Mouse (Mus musculus) neural tube, embryonic 15.5 days (tissue): Measurements from ENCODE around the gene Rom1. TPM values are rescaled to one million over a fixed set of nuclear protein-coding genes. Genes with fewer than 3 reads are reported as not detected.
"Not testable (repeated sequence)": the region's sequence is repeated elsewhere in the genome, so short reads cannot be mapped to it uniquely, and the experiment has no call there.

Source experiments
- ATAC-seq: fragments of 200-750 bp; cut with Nextera tagmentation; 2 replicates; pipeline ENCODE4 v1.8.0; 2017; ENCODE audit warnings: mild to moderate bottlenecking, moderate TSS enrichment, moderate library complexity; ENCODE audit not compliant: low FRiP score
- H3K27ac ChIP-seq: fragments of 300-500 bp; sonication (generic); replicated peaks from 2 replicates; pipeline ENCODE4 v1.5.1; 2015; ENCODE audit warnings: mild to moderate bottlenecking, inconsistent platforms
- H3K27me3 ChIP-seq: fragments of 300-500 bp; sonication (generic); replicated peaks from 2 replicates; pipeline ENCODE4 v1.6.1; 2015; ENCODE audit warnings: inconsistent platforms
- H3K36me3 ChIP-seq: fragments of 300-500 bp; sonication (generic); 2 replicates; pipeline ENCODE4 v1.6.1; 2015; ENCODE audit warnings: inconsistent platforms
- H3K4me1 ChIP-seq: fragments of 300-500 bp; sonication (generic); 2 replicates; pipeline ENCODE4 v1.6.1; 2015; ENCODE audit warnings: inconsistent platforms
- H3K4me2 ChIP-seq: fragments of 300-500 bp; sonication (generic); 2 replicates; pipeline ENCODE4 v1.6.1; 2015; ENCODE audit warnings: inconsistent platforms, mild to moderate bottlenecking, moderate library complexity
- H3K4me3 ChIP-seq: fragments of 300-500 bp; sonication (generic); replicated peaks from 2 replicates; pipeline ENCODE4 v1.5.1; 2015; ENCODE audit warnings: mild to moderate bottlenecking, inconsistent platforms
- H3K9ac ChIP-seq: fragments of 300-500 bp; sonication (generic); replicated peaks from 2 replicates; pipeline ENCODE4 v1.6.1; 2015; ENCODE audit warnings: mild to moderate bottlenecking, inconsistent platforms
- H3K9me3 ChIP-seq: fragments of 300-500 bp; sonication (generic); replicated peaks from 2 replicates; pipeline ENCODE4 v1.6.1; 2016; ENCODE audit warnings: inconsistent platforms
- WGBS: fragments of 180-500 bp; shearing (Covaris S2); methylation state at CpG from one replicate; pipeline ENCODE4 v1.1.7; 2015; ENCODE audit warnings: mixed read lengths; 5-methylcytosine and 5-hydroxymethylcytosine counted together
- polyA plus RNA-seq: library from polyadenylated mRNA; unstranded; fragments of >200 nt; fragmentation: Nextera tagmentation; extraction: Ambion mirVana; gene quantifications from 2 replicates; pipeline ENCODE4 v1.2.1, GENCODE M21; 2015

Rom1 gene
- polyA plus RNA-seq, 1 experiment from 2014 or later, result 3.0 TPM

DNA sequence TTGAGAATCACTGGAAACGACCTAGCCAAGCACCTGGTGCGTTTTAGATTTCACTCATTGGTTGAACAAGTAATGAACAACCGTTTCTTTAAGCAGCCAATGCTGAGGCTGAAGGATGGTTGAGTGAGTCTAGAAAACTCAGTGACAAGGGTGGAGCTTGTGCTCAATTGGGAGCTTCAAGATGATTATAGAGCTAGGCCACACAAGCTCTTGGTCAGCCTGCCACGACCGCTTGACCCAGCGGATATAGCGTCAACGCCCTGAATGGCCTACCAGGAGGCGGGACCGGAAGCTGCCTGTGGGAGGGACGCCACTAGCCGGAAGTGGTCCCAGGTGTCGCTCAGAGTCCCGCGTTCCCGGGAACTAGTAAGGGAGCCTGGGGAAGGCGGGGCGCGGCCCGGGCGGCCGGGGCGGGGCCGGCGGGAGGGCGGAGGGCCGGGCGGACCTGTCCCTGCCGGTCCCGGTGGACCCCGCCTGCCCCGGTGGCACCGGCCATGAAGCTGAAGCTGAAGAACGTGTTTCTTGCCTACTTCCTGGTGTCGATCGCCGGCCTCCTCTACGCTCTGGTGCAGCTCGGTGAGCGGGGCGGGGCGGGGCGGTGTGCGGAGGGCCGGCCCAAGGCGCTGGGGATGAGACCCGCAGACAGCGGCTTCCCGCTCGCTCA, 9.0 kb downstream of the Rom1 start, which contains the start of gene B3gat3:
Gene B3gat3, plus strand, starts transcription at position 302 of the 664 bp plus-strand sequence.
- peak within 1 kb of the TSS; percentile 67 for H3K4me2 ChIP-seq
- H3K27ac ChIP-seq, result peak within 1 kb of the TSS; percentile 90
- peaks cover 25% of the 10 kb centered on the region for H3K36me3 ChIP-seq
- H3K4me3 ChIP-seq, result peak within 1 kb of the TSS; percentile 66
- peak within 1 kb of the TSS; percentile 64 for H3K9ac ChIP-seq
- no peaks in the 10 kb centered on the region for H3K27me3 ChIP-seq
- H3K4me1 ChIP-seq, result peaks cover 18% of the 10 kb centered on the region
- H3K9me3 ChIP-seq, result no peaks in the 10 kb centered on the region
- WGBS, result 1% methylated on average over 50 of the region's 50 CpGs
- ATAC-seq, result peak; percentile 97

DNA sequence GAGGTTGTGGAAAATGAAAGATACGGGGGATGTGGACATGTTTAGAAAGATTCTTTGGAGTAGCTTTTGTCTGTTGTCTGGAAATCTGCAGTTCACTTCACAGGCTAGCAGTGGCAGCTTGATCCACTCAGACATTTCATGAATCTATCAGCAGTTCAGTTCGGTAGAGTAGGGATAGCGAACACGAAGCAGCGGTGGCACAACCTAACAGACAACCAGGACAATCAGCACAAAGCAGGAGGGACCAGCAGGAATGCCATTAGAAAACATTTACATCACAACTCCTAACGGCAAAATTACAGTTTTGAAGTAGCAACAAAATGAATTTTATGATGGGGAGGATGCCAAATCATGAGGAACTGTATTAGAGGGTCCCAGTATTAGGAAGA, 9.5 kb downstream of the Rom1 start:
- peak overlapping the region; percentile 66 for H3K4me3 ChIP-seq
- peak overlapping the region; percentile 67 for H3K4me2 ChIP-seq
- 51% methylated on average over 6 of the region's 6 CpGs for WGBS
- H3K9ac ChIP-seq, result peak overlapping the region; percentile 64
- peaks cover 30% of the 10 kb centered on the region for H3K36me3 ChIP-seq
- no peaks in the 10 kb centered on the region for H3K9me3 ChIP-seq
- H3K27ac ChIP-seq, result peak overlapping the region; percentile 90
- H3K27me3 ChIP-seq, result no peaks in the 10 kb centered on the region
- ATAC-seq, result 0 out of 2 replicates have a peak, but pooled peaks have one; percentile 2
- H3K4me1 ChIP-seq, result peaks cover 18% of the 10 kb centered on the region

DNA sequence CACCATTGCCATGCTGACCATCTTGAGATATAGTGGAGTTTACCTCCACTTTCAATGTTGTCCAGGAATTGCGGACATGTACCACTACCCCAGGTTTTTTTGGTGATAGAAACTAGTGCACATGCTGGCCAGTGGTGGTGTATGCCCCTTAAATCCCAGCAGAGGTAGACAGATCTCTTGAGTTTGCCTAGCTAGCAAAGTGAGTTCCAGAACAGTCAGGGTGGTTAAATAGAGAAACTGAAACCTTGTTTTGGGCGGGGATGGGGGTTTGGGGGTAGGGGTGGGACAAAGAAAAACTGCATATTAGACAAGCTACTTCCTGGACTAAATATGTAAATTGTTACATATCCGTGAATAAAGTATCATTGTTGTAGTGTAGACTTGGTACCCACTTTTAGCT, 10.2 kb downstream of the Rom1 start:
- WGBS, result 90% methylated on average over 3 of the region's 3 CpGs
- H3K9me3 ChIP-seq, result no peaks in the 10 kb centered on the region
- ATAC-seq, result no peak
- H3K27ac ChIP-seq, result no peak overlapping the region
- no peak overlapping the region for H3K9ac ChIP-seq
- no peaks in the 10 kb centered on the region for H3K27me3 ChIP-seq
- H3K4me3 ChIP-seq, result no peak overlapping the region
- peaks cover 18% of the 10 kb centered on the region for H3K4me1 ChIP-seq
- peaks cover 37% of the 10 kb centered on the region for H3K36me3 ChIP-seq
- no peak overlapping the region for H3K4me2 ChIP-seq

DNA sequence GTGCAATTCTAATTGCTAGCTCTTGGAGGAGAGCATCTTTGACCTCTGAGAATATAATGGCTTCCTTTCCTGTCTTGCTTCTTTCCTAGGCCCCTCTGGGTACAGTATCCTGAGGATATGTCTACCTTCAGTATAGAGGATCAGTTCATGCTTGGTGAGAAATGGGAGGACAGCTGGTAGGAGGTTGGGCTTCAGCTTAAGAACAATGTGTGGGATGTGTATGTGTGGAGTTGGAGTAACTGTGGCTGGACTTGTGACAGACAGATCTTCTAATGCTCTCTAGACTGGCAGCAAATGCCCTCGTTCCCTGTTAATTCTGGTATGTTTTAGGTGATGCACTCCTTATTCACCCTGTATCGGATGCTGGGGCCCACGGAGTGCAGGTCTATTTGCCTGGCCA, 14.9 kb downstream of the Rom1 start:
- no peak overlapping the region for H3K27ac ChIP-seq
- H3K4me1 ChIP-seq, result no peaks in the 10 kb centered on the region
- no peak overlapping the region for H3K9ac ChIP-seq
- peaks cover 75% of the 10 kb centered on the region for H3K36me3 ChIP-seq
- ATAC-seq, result no peak
- no peak overlapping the region for H3K4me2 ChIP-seq
- no peaks in the 10 kb centered on the region for H3K27me3 ChIP-seq
- 98% methylated on average over 3 of the region's 3 CpGs for WGBS
- no peaks in the 10 kb centered on the region for H3K9me3 ChIP-seq
- no peak overlapping the region for H3K4me3 ChIP-seq

DNA sequence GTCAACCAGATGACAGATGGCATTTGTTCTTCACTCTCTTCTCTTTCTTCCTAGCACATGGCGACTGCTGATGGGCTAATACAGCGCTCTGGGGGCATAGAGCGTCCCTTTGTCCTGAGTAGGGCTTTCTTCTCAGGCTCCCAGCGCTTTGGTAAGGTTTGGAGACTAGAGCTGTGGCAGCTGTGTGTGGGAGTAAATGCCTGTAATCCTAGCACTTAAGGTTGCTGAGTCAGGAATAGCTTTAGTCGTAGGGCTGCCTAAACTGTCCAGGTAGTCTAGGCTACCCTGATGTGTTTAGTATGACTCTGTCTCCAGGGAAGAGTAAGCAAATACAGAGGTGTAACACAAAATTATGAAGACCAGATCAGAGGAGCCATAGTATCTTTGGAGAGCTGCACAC, 17.3 kb downstream of the Rom1 start:
- H3K4me3 ChIP-seq, result no peak overlapping the region
- ATAC-seq, result no peak
- no peaks in the 10 kb centered on the region for H3K4me1 ChIP-seq
- no peaks in the 10 kb centered on the region for H3K27me3 ChIP-seq
- no peaks in the 10 kb centered on the region for H3K9me3 ChIP-seq
- 87% methylated on average over 5 of the region's 5 CpGs for WGBS
- peaks cover 99% of the 10 kb centered on the region for H3K36me3 ChIP-seq
- H3K27ac ChIP-seq, result no peak overlapping the region
- H3K4me2 ChIP-seq, result no peak overlapping the region
- H3K9ac ChIP-seq, result no peak overlapping the region

DNA sequence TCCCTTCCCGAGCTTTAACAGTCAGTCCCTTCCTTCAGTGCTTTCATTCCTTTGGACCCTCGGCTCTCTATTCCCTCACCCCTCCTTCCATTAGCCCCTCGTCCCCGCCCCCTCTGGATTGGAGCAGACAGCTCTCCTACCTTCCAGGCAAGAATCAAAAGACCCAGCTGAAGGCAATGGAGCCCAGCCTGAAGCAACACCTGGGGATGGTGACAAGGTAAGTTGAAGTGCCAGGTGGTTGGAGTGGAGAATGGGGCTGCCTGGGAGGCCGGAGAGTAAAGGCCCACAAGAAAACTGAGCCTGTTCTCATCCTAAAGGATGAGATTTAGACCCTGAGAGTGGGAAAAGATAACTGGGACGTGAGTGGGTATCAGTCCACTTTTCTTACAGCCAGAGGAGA, 20.6 kb downstream of the Rom1 start:
- Histone ChIP-seq H3K27me3 (no peaks in the 10 kb centered on the region), H3K4me3 (no peak overlapping the region), H3K4me1 (no peaks in the 10 kb centered on the region), H3K9me3 (no peaks in the 10 kb centered on the region), H3K4me2 (no peak overlapping the region), H3K27ac (no peak overlapping the region), H3K36me3 (peaks cover 94% of the 10 kb centered on the region), H3K9ac (no peak overlapping the region)
- 89% methylated on average over 6 of the region's 6 CpGs for WGBS
- ATAC-seq, result no peak

DNA sequence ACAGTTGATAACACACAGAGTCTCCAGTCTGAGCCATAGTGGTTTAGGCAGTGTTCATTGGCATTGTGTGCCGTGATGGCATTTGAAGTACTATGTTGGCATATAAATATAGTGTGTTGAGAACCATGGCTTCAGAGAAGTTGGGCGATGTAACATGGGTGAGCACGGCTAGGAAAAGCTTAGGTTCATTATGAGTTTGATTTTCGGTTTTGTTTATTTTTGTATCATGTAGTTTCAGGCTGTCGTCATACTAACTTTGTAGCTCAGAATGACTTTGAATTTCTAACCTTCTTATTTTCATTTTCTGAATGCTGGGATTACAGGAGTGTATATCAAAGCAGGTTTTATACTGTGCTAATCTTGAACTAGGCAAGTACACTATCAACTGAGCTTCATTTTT, 25.7 kb downstream of the Rom1 start:
- no peak for ATAC-seq
- no peak overlapping the region for H3K4me2 ChIP-seq
- peaks cover 59% of the 10 kb centered on the region for H3K36me3 ChIP-seq
- H3K9me3 ChIP-seq, result no peaks in the 10 kb centered on the region
- peaks cover 20% of the 10 kb centered on the region for H3K4me1 ChIP-seq
- H3K27me3 ChIP-seq, result no peaks in the 10 kb centered on the region
- no peak overlapping the region for H3K9ac ChIP-seq
- 94% methylated on average over 5 of the region's 5 CpGs for whole genome bisulfite sequencing
- H3K4me3 ChIP-seq, result no peak overlapping the region
- no peak overlapping the region for H3K27ac ChIP-seq

DNA sequence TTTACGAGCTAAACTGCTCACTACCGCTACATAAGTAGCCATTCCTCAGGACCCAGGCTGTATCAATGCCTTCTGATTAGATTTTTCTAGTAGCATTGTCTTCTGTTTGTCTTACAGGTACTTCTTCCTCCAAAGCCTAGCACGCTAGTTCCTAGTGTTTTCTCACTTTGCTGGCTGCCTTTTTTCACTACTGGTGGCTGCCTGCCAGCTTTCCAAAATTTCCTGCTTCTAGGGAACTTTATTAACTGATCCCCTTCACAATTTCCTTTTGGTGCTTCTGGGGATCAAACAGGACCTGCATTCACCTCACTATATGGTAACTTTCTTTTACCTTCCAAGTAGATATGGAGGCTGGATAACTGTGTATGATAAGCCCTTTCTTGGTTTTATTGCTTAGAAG, 30.1 kb downstream of the Rom1 start:
- peak overlapping the region; percentile 83 for H3K9ac ChIP-seq

DNA sequence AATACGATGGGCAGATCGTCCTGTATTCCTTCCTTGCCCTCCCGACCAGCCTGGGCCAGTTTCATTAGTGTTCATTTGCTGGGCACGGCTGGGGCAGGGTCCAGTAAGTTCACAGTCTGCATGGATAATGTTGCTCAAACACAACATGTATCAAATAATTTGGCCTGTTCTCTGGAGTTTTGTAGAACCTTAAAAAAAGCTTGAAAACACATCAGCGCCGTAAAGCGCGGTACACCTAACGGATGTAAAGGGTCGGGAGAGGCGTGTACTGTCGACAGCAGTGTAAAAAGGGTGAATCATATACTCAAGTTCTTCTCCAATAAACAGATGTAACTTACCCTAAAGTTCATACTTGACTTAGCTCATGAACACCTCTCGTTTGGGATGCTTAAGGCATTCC, 30.6 kb downstream of the Rom1 start:
- Histone ChIP-seq H3K4me1 (peaks cover 47% of the 10 kb centered on the region), H3K4me3 (peak overlapping the region; percentile 64), H3K36me3 (peaks cover 30% of the 10 kb centered on the region), H3K4me2 (peak overlapping the region; percentile 75), H3K9ac (peak overlapping the region; percentile 83), H3K9me3 (no peaks in the 10 kb centered on the region), H3K27ac (peak overlapping the region; percentile 87), H3K27me3 (no peaks in the 10 kb centered on the region)
- ATAC-seq, result no peak
- 9% methylated on average over 13 of the region's 13 CpGs for WGBS

More for the DNA sequence above, 30.1 kb downstream of the Rom1 start:
- peaks cover 33% of the 10 kb centered on the region for H3K36me3 ChIP-seq
- peak overlapping the region; percentile 75 for H3K4me2 ChIP-seq
- H3K27ac ChIP-seq, result no peak overlapping the region
- ATAC-seq, result no peak
- peak overlapping the region; percentile 64 for H3K4me3 ChIP-seq
- peaks cover 42% of the 10 kb centered on the region for H3K4me1 ChIP-seq
- 55% methylated on average over 3 of the region's 3 CpGs for WGBS
- no peaks in the 10 kb centered on the region for H3K9me3 ChIP-seq
- no peaks in the 10 kb centered on the region for H3K27me3 ChIP-seq

DNA sequence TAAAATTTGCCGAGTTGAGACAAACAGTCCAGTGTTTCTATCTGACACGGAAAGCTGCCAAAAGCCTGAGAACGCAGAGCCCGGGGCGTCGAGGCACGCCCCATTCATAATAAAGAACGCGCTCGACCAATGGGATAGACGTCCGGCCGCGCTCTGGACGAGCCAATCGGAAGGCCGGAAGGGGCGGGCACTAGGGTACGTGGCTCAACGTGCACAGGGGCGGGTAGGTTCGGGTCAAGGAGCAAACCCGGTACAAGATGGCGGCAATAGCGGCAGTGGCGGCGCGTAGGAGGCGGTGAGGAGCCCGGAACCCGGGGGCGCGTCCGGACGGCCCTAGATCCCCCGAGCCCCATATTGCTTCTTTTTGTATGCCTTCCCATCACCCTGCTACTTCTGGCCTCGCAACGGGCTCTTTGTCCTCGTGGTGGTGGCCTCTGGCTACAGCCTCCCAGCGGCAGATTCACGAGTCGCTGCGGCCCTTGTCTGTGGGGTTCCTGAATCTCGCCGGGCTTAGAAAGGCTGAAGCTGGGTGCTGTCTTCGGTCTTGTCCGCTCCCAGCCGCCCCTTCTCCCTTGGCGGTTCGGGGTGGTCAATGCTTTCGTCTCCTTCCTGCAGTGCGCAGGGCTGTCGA, 31.2 kb downstream of the Rom1 start, which contains the start of gene Ganab:
Gene Ganab, plus strand, starts transcription at position 207 of the 631 bp plus-strand sequence.
- Histone ChIP-seq H3K4me3 (peak within 1 kb of the TSS; percentile 64), H3K36me3 (peaks cover 24% of the 10 kb centered on the region), H3K27me3 (no peaks in the 10 kb centered on the region), H3K4me1 (peaks cover 51% of the 10 kb centered on the region), H3K27ac (peak within 1 kb of the TSS; percentile 87), H3K9me3 (no peaks in the 10 kb centered on the region), H3K4me2 (peak within 1 kb of the TSS; percentile 75), H3K9ac (peak within 1 kb of the TSS; percentile 83)
- under 1% methylated on average over 52 of the region's 53 CpGs for WGBS
- peak; percentile 98 for ATAC-seq

DNA sequence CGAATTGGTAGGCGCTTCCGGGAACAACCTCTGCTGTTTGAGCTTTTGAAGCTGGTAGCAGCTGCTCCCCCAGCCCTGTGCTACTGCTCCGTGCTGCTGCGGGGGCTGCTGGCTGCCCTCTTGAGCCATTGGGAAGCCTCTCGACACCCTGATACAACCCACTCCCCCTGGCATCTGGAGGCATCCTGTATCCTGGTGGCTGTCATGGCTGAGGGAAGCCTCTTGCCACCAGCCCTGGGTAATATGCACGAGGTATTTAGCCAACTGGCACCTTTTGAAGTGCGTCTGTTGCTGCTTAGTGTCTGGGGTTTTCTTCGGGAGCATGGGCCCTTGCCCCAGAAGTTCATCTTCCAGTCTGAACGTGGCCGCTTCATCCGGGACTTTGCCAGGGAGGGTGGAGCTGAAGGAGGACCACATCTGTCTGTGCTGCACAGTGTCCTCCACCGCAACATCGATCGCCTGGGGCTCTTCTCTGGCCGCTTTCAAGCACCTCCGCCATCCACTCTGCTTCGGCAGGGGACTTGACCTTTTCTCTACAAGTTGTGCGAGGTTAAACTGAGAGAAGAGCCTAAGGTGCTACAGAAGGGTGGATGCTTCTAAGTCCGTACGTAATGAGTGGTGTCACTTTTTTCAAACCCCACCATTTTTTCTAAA, 31.8 kb downstream of the Rom1 start:
- Histone ChIP-seq H3K4me3 (peak overlapping the region; percentile 64), H3K9ac (peak overlapping the region; percentile 83), H3K36me3 (peaks cover 19% of the 10 kb centered on the region), H3K27ac (peak overlapping the region; percentile 87), H3K4me2 (peak overlapping the region; percentile 75), H3K4me1 (peaks cover 51% of the 10 kb centered on the region)
- WGBS, result 20% methylated on average over 21 of the region's 21 CpGs
- ATAC-seq, result peak; percentile 61
- H3K9me3 ChIP-seq, H3K27me3 ChIP-seq: not testable (repeated sequence)

DNA sequence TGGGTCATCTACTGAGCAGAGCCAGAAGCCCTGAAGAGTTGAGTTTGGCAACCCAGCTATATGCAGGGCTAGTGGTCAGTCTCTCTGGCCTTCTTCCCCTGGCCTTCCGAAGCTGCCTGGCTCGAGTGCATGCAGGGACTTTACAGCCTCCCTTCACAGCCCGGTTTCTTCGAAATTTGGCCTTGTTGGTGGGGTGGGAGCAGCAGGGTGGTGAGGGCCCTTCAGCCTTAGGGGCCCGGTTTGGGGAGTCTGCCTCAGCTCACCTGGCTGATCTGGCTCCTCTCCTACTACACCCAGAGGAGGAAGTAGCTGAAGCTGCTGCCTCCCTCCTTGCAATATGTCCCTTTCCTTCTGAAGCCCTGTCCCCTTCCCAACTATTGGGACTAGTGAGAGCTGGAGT, 32.9 kb downstream of the Rom1 start:
- H3K27me3 ChIP-seq, H3K9ac ChIP-seq, H3K4me2 ChIP-seq, H3K27ac ChIP-seq, ATAC-seq, H3K4me3 ChIP-seq, H3K9me3 ChIP-seq: not testable (repeated sequence)
- Histone ChIP-seq H3K4me1 (peaks cover 51% of the 10 kb centered on the region), H3K36me3 (peaks cover 15% of the 10 kb centered on the region)
- WGBS, result 83% methylated on average over 5 of the region's 5 CpGs
